Mouse (Mus musculus) neural tube, embryonic 12.5 days (tissue): ENCODE results near the gene Gpd2. TPM values are rescaled to one million over a fixed set of nuclear protein-coding genes. Genes with fewer than 3 reads are reported as not detected.

Experiments
- ATAC-seq: fragments of 200-750 bp; cut with Nextera tagmentation; 2 replicates; pipeline ENCODE4 v1.8.0; 2017; ENCODE audit warnings: low read depth, mild to moderate bottlenecking, moderate TSS enrichment, moderate library complexity; ENCODE audit not compliant: low FRiP score
- H3K27ac ChIP-seq: fragments of 300-500 bp; sonication (generic); 2 replicates; pipeline ENCODE4 v1.5.1; 2016
- H3K27me3 ChIP-seq: fragments of 300-500 bp; sonication (generic); replicated peaks from 2 replicates; pipeline ENCODE4 v1.6.1; 2016; ENCODE audit warnings: mild to moderate bottlenecking
- H3K36me3 ChIP-seq: fragments of 300-500 bp; sonication (generic); 2 replicates; pipeline ENCODE4 v1.6.1; 2016; ENCODE audit warnings: mild to moderate bottlenecking
- H3K4me1 ChIP-seq: fragments of 300-500 bp; sonication (generic); 2 replicates; pipeline ENCODE4 v1.6.1; 2016
- H3K4me2 ChIP-seq: fragments of 300-500 bp; sonication (generic); replicated peaks from 2 replicates; pipeline ENCODE4 v1.6.1; 2016; ENCODE audit warnings: mild to moderate bottlenecking
- H3K4me3 ChIP-seq: fragments of 300-500 bp; sonication (generic); 2 replicates; pipeline ENCODE4 v1.5.1; 2016
- H3K9ac ChIP-seq: fragments of 300-500 bp; sonication (generic); 2 replicates; pipeline ENCODE4 v1.6.1; 2016; ENCODE audit warnings: mild to moderate bottlenecking
- H3K9me3 ChIP-seq: fragments of 300-500 bp; sonication (generic); 2 replicates; pipeline ENCODE4 v1.6.1; 2016; ENCODE audit warnings: mild to moderate bottlenecking
- WGBS: fragments of 180-500 bp; shearing (Covaris S2); methylation state at CpG from one replicate; pipeline ENCODE4 v1.1.7; 2016; 5-methylcytosine and 5-hydroxymethylcytosine counted together
- polyA plus RNA-seq: library from polyadenylated mRNA; unstranded; fragments of >200 nt; fragmentation: Nextera tagmentation; extraction: Ambion mirVana; gene quantifications from 2 replicates; pipeline ENCODE4 v1.2.1, GENCODE M21; 2016

Gene Gpd2
- polyA plus RNA-seq, 1 experiment from 2014 or later: 16.7 TPM

DNA sequence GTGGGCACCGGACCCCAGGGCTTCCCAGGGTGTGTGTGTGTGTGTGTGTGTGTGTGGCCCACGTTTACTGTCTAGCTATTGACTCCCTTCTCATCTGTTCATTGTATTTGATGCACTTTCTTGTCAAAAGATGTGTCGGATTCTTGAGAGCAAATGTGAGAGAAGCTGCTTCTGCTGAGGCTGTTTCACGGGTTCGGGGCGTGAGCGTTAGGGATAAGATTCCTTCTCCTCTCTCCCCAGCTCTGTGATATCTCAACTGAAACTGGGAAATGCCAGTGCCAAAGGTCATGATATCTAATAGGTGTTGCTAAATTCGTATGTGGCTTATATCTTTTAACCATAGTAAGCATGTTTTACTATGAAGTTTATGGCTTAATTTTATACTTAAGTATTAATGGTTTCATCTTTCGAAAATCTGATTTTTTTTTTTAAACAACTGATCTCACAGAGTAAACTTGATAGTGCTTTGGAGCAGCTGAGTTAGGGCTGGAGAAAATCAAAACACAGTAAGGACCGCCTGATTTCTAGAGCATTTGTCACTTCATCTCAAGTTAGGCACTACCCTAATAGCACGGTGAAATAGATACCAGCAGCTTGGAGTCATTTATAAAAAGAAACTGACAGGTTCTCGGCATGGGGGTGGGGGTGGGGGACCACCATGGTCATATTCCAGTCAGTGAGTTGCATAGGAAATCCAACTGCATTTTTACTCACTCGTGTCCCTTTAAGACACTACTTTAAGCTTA is 32.4 kb downstream of the Gpd2 start:
- WGBS: 71% methylated on average over 13 of the region's 13 CpGs
- Histone ChIP-seq H3K4me3 (no peak overlapping the region), H3K27ac (no peak overlapping the region), H3K36me3 (no peaks in the 10 kb centered on the region), H3K4me2 (no peak overlapping the region), H3K9me3 (no peaks in the 10 kb centered on the region), H3K9ac (no peak overlapping the region), H3K4me1 (peaks cover 5% of the 10 kb centered on the region; the same call in 1 of the 2 replicates), H3K27me3 (no peaks in the 10 kb centered on the region)
- ATAC-seq: no peak

DNA sequence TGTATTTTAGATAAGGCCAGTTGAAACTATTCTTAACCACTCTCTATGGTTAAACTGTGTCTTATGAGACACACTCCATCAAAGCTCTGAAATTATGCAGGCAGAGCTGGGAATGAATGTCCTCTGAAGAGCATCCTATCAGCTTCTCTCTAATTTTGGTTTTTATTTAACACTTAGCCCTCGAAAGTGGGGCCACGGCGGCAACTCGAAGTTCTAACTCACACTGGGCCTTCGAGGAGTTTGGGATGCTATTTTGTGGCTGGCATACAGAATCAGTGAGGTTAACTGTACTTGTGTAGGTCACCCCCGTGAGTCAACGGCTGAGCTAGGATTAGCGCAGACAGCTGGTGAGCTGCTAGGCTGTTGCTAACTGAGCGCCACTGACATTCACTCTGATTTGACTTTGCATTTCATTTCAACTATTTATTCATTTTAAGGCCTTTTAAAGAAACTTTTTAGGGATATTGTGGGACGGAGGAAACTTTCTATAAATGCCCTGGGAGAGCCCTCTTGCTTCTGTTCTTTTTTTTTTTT is 42.8 kb downstream of the Gpd2 start:
- WGBS: 90% methylated on average over 10 of the region's 10 CpGs
- no peak overlapping the region for H3K27ac ChIP-seq
- no peaks in the 10 kb centered on the region for H3K9me3 ChIP-seq
- no peak overlapping the region for H3K4me3 ChIP-seq
- no peak overlapping the region for H3K4me2 ChIP-seq
- no peaks in the 10 kb centered on the region for H3K27me3 ChIP-seq
- H3K4me1 ChIP-seq: no peaks in the 10 kb centered on the region
- no peaks in the 10 kb centered on the region for H3K36me3 ChIP-seq
- ATAC-seq: no peak
- no peak overlapping the region for H3K9ac ChIP-seq

DNA sequence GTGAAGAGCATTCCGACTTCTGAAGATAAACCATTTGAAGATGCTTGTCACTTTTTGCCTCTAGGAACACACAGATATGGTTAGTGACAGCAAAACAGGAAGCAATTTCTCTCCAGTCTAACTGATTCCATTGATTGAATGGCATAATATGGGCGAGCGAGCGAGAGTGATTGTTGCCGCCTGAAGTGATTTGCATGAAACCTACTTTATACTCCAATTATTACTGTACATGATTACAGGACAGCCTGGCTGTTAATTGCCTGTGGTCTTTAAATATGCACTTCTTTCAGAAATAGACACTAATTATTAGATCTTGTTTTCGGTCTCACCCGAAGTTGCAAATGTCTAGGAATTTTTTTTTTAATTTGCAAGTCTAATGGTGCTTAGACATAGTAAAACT is 46.4 kb downstream of the Gpd2 start:
- ATAC-seq: no peak
- Histone ChIP-seq H3K27me3 (no peaks in the 10 kb centered on the region), H3K36me3 (no peaks in the 10 kb centered on the region), H3K4me1 (no peaks in the 10 kb centered on the region), H3K9me3 (no peaks in the 10 kb centered on the region), H3K4me3 (no peak overlapping the region), H3K9ac (no peak overlapping the region), H3K27ac (no peak overlapping the region), H3K4me2 (no peak overlapping the region)
- 90% methylated on average over 7 of the region's 7 CpGs for WGBS

DNA sequence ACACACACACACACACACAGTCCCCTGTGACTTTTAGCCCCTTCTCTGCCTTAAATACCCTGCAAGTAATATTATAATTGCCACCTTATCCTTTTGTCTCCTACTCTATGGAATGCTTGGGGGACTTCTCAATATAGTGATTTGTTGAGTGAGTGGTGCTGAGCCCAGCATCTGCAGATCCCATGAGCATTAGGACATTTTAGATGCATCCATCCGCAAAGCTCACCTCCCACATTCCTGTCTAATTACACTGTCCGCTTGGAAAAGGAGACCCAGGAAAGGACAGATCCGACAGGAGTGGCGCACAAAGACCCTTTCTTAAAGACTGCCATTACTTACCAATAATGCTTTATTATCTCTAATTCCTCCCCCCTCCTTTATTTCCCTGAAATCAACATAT is 47.8 kb downstream of the Gpd2 start:
- no peaks in the 10 kb centered on the region for H3K36me3 ChIP-seq
- H3K9ac ChIP-seq: no peak overlapping the region
- H3K27ac ChIP-seq: no peak overlapping the region
- H3K9me3 ChIP-seq: no peaks in the 10 kb centered on the region
- 86% methylated on average over 4 of the region's 4 CpGs for WGBS
- no peak overlapping the region for H3K4me3 ChIP-seq
- ATAC-seq: no peak
- no peak overlapping the region for H3K4me2 ChIP-seq
- H3K4me1 ChIP-seq: no peaks in the 10 kb centered on the region
- H3K27me3 ChIP-seq: no peaks in the 10 kb centered on the region

DNA sequence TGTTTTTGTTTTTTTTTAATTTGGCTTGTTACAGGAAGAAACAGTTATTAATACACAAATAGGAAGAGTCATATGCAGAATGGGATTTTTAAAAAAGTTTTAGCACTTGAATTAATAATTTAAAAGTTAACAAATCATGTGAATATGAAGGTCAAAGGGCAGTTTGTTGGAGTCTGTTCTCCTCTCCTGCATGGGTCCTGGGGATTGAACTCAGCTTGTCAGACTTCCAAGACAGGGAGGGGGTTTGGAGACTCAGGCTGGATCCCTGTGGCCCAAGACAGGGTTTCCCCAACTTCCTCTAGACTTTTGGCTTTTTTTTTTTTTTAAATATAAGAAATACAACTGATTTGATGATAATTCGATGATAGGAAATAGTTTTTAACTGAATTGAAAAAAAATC is 50.6 kb downstream of the Gpd2 start:
- no peaks in the 10 kb centered on the region for H3K9me3 ChIP-seq
- WGBS: 88% methylated on average over 1 of the region's 1 CpGs
- no peak overlapping the region for H3K9ac ChIP-seq
- no peak overlapping the region for H3K4me2 ChIP-seq
- no peak overlapping the region for H3K4me3 ChIP-seq
- H3K4me1 ChIP-seq: no peaks in the 10 kb centered on the region
- ATAC-seq: no peak
- no peaks in the 10 kb centered on the region for H3K27me3 ChIP-seq
- no peaks in the 10 kb centered on the region for H3K36me3 ChIP-seq
- H3K27ac ChIP-seq: no peak overlapping the region

DNA sequence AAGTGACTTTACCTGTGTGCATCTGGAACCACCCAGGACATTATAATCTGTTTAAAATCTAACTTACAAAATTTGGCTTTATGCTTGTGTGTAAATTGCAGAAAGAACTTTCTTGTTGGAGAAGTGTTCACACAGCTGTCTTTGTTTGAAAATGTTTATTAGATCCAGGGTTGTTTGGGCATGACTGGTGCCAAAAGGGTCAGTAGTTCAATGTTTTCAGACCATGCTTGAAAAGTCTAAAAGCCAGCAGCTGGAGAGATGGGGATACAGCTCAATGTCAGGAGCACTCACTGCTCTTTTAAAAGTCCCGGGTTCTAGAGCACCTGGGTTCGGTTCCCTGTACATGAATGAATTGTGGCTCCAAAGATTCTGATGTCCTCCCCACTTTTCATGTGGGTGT is 56.1 kb downstream of the Gpd2 start:
- no peaks in the 10 kb centered on the region for H3K4me1 ChIP-seq
- H3K36me3 ChIP-seq: no peaks in the 10 kb centered on the region
- ATAC-seq: no peak
- no peak overlapping the region for H3K4me3 ChIP-seq
- H3K27me3 ChIP-seq: no peaks in the 10 kb centered on the region
- H3K9me3 ChIP-seq: no peaks in the 10 kb centered on the region
- no peak overlapping the region for H3K27ac ChIP-seq
- WGBS: 92% methylated on average over 2 of the region's 2 CpGs
- H3K9ac ChIP-seq: no peak overlapping the region
- no peak overlapping the region for H3K4me2 ChIP-seq

DNA sequence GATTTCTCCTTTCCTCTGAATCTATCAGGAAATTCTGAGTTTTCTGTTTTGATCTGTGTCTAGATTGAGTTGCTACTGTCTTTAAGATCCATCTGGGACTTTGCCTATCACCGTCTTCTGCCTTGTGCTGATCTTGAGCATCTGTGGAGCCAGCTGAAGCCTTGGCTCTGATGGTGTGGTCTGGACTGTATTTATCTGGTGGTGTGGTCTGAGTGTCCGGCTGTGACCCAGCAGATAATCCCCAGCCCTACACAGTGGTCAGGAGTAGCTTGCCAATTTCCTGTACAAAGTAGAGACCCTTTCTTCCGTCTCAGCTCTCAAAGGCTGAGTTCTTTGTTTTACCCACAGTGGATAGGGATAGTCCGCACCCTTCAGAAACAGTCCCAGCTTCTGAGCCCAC is 58.6 kb downstream of the Gpd2 start:
- no peak for ATAC-seq
- Histone ChIP-seq H3K27me3 (no peaks in the 10 kb centered on the region), H3K4me3 (no peak overlapping the region), H3K9me3 (no peaks in the 10 kb centered on the region), H3K27ac (no peak overlapping the region), H3K4me1 (no peaks in the 10 kb centered on the region), H3K36me3 (no peaks in the 10 kb centered on the region), H3K4me2 (no peak overlapping the region), H3K9ac (no peak overlapping the region)
- 93% methylated on average over 4 of the region's 4 CpGs for WGBS

DNA sequence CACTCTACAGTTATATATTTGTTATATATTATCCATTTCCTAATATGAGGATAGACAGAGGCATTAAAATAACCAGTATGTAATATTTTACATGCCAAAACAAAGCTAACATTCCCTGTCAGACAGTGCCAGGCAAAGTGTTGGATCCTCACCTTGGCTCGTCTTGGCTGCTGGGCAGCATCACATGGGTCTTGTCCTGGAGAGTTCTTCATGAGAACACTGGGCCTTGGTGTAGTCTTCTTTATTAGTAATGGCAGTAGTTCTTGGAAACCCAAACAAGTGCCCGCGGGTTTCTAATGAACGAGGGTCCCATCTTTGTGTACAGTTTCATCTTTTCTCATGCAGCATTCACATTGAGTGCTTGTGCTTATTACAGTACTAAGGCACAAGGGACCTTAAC is 59.8 kb downstream of the Gpd2 start:
- H3K27me3 ChIP-seq: no peaks in the 10 kb centered on the region
- WGBS: 92% methylated on average over 4 of the region's 4 CpGs
- H3K4me2 ChIP-seq: no peak overlapping the region
- no peak overlapping the region for H3K9ac ChIP-seq
- ATAC-seq: no peak
- H3K27ac ChIP-seq: no peak overlapping the region
- no peak overlapping the region for H3K4me3 ChIP-seq
- H3K36me3 ChIP-seq: no peaks in the 10 kb centered on the region
- no peaks in the 10 kb centered on the region for H3K9me3 ChIP-seq
- no peaks in the 10 kb centered on the region for H3K4me1 ChIP-seq

DNA sequence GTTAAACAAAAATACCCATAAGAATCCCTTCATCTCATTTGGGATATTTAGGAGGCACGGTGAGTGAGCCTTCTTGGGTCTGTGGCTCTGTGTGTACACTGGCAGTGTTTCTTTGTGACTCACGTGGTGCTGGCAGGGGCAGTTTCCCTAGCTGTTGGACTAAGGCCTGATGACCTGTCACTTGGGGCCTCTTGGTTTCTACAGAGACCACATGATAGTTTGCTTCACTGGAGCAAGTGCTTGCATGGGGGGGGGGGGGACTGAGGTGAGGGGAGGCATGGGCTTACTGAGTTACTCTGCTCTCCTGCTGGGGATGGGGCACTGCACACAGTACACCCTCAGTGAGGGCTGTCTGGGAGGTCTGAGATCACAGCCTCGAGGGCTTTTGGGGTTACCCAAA is 64.1 kb downstream of the Gpd2 start:
- Histone ChIP-seq H3K9me3 (no peaks in the 10 kb centered on the region), H3K9ac (no peak overlapping the region), H3K27me3 (no peaks in the 10 kb centered on the region), H3K4me3 (no peak overlapping the region), H3K4me2 (no peak overlapping the region), H3K4me1 (no peaks in the 10 kb centered on the region), H3K27ac (no peak overlapping the region), H3K36me3 (no peaks in the 10 kb centered on the region)
- 62% methylated on average over 3 of the region's 3 CpGs for WGBS
- 0 out of 2 replicates have a peak, but pooled peaks have one; percentile 17 for ATAC-seq

DNA sequence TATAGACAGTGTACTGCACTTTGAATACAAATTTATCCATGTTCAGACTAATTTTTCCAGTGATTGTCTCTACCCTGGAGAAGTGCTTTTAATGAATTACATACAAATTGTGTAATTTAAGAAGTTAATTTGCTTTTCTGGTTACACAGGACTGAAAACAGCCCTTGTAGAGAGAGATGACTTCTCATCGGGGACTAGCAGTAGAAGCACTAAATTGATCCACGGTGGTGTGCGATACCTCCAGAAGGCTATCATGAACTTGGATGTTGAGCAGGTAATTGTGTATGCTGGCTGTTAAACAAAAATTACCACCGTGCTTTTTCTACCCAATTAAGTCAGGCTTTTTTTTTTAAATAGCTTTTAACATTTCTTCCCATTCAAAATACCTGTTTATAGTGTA is 66.8 kb downstream of the Gpd2 start:
- H3K36me3 ChIP-seq: no peaks in the 10 kb centered on the region
- no peak for ATAC-seq
- H3K27ac ChIP-seq: no peak overlapping the region
- H3K4me3 ChIP-seq: no peak overlapping the region
- H3K4me1 ChIP-seq: no peaks in the 10 kb centered on the region
- H3K9me3 ChIP-seq: no peaks in the 10 kb centered on the region
- no peak overlapping the region for H3K4me2 ChIP-seq
- no peaks in the 10 kb centered on the region for H3K27me3 ChIP-seq
- WGBS: 88% methylated on average over 4 of the region's 4 CpGs
- H3K9ac ChIP-seq: no peak overlapping the region

DNA sequence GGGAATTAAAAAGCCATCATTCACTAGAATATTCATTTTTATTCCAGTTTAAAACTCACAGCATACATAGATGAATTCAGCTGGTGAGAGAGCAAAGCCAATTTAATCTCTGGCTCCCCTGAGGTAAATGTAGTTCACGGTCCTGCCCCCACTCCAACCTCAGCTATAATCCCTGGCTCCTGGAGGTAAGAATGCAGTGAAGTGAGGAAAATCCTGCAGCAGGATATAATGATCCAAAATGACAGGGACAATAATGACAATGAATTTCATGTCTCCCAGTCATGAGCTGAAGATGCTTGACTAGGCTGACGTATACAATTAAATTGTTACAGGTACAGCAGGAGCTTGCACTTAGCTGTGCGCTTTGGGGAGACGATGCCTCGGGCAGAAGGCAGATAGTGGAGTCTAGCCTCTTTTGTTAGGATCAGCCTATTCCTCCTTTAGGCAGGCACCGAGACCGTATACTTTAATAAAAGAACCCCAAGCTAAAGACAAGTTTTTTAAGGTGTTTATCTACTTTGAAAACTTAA is 74.9 kb downstream of the Gpd2 start:
- ATAC-seq: no peak
- WGBS: 69% methylated on average over 7 of the region's 7 CpGs
- Histone ChIP-seq H3K9me3 (no peaks in the 10 kb centered on the region), H3K9ac (no peak overlapping the region), H3K27ac (no peak overlapping the region), H3K4me1 (no peaks in the 10 kb centered on the region), H3K4me3 (no peak overlapping the region), H3K4me2 (no peak overlapping the region), H3K36me3 (no peaks in the 10 kb centered on the region), H3K27me3 (no peaks in the 10 kb centered on the region)

DNA sequence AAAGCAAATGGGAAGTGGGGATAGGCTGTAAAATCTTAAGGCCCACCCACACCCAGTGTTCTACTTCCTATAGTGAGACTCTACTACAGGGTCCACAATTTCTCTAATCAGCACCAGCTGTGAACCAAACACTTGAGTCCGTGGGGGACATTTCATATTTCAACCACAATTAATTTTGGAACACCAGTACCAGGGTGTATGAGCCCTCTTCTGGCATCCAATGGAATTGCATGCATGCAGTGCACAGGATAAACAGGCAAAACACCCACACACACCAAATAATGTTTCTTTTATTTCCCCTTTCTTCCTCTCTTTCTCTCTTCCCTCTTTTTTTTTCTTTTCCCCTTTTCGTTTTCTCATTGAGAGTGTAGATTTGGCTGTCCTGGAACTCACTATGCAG is 78.6 kb downstream of the Gpd2 start:
- no peaks in the 10 kb centered on the region for H3K4me1 ChIP-seq
- no peak overlapping the region for H3K9ac ChIP-seq
- H3K36me3 ChIP-seq: no peaks in the 10 kb centered on the region
- H3K4me3 ChIP-seq: no peak overlapping the region
- H3K27ac ChIP-seq: no peak overlapping the region
- 69% methylated on average over 2 of the region's 2 CpGs for WGBS
- H3K27me3 ChIP-seq: no peaks in the 10 kb centered on the region
- H3K4me2 ChIP-seq: no peak overlapping the region
- no peak for ATAC-seq
- no peaks in the 10 kb centered on the region for H3K9me3 ChIP-seq

DNA sequence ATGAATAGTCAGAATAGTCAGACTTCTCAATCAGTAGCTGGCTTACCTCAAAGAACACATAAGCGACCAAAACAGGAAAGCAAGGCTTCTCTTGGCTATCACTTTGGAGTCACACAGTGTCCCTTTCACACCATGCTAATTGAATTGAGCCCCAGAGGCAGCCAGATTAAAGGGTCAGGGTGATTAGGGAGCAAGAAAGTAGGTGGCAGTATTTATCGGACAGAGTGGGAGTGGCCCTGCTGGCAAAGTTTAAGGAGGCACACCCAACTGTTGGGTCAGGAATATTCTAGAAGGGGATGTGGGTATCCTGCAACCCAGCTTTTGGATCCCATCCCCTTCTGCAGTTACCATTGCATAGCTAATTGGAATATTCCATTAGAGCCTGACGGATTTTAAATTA is 80.9 kb downstream of the Gpd2 start:
- H3K4me3 ChIP-seq: no peak overlapping the region
- no peak overlapping the region for H3K27ac ChIP-seq
- no peaks in the 10 kb centered on the region for H3K36me3 ChIP-seq
- H3K4me2 ChIP-seq: no peak overlapping the region
- H3K4me1 ChIP-seq: no peaks in the 10 kb centered on the region
- no peaks in the 10 kb centered on the region for H3K27me3 ChIP-seq
- H3K9ac ChIP-seq: no peak overlapping the region
- H3K9me3 ChIP-seq: no peaks in the 10 kb centered on the region
- WGBS: 57% methylated on average over 3 of the region's 3 CpGs
- ATAC-seq: no peak
